Comparison of ENCODE assay signal across 10 mouse cellular contexts in the genomic region with DNA sequence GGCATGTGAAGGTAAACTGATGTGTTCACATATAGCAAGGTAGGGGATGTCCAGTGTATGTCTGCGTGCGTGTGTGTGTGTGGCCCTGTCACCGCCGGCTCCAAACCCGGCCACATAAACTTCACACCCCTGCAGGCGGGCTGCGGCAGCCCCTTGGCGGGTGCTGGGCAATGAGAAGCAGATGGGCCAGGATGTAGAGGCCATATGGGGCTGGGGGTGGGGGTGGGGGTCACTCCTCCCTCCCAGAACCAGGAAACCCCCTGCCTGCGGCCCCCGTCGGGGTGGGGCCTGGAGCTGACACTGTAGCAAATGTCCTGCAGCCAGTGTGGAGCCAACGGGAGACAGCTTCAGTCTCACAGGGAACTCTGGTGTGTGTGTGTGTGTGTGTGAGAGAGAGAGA. TPM values are rescaled to one million over a fixed set of nuclear protein-coding genes. Genes with fewer than 3 reads are reported as not detected.
A peak's percentile ranks its signal among the peaks of the same experiment; 100 is the strongest.
DNase-seq lines count a peak whose midpoint lies in the region; ATAC-seq and TF ChIP-seq lines count a peak whose summit lies in the region.
"Had no signal": no experiment of that assay in that cellular context is flagged by ENCODE, and none has a peak within 500 bp of the region (broad histone marks: within the 10 kb centered on the region; RNA-seq: fewer than 3 reads in every experiment).

No protein-coding gene starts in this region.

- peak overlapping the region; percentile 93; the same call in 1 of the 2 replicates for H3K27ac ChIP-seq in kidney, embryonic 15.5 days
- H3K27ac ChIP-seq in embryonic facial prominence, embryonic 10.5 days (replicated peaks): peak overlapping the region; percentile 86
- no peak overlapping the region for H3K27ac ChIP-seq in hindbrain, postnatal 0 days

- H3K4me2 ChIP-seq in kidney, embryonic 15.5 days: no peak overlapping the region
- H3K4me2 ChIP-seq in hindbrain, postnatal 0 days (ENCODE audit: low read depth, low read length): no peak overlapping the region

- TF ChIP-seq CTCF in hindbrain, postnatal 0 days (IDR thresholded peaks at IDR 0.05; ENCODE audit: low read depth): no peak

- H3K36me3 ChIP-seq in kidney, embryonic 15.5 days: no peaks in the 10 kb centered on the region
- no peaks in the 10 kb centered on the region for H3K36me3 ChIP-seq in embryonic facial prominence, embryonic 10.5 days (replicated peaks)
- no peaks in the 10 kb centered on the region for H3K36me3 ChIP-seq in hindbrain, postnatal 0 days (ENCODE audit: insufficient read depth, low read length)

- ATAC-seq in kidney, embryonic 15.5 days (replicated peaks; ENCODE audit: low FRiP score): 0 out of 2 replicates have a peak, but pooled peaks have one; percentile 34
- ATAC-seq in hindbrain, postnatal 0 days: peak; percentile 30; the same call in 1 of the 2 replicates
- ATAC-seq: inflammation-experienced regulatory T-cells, adult 6 months had no signal

- H3K9ac ChIP-seq in kidney, embryonic 15.5 days: no peak overlapping the region
- H3K9ac ChIP-seq in hindbrain, postnatal 0 days (replicated peaks; ENCODE audit: low read length): no peak overlapping the region

- DNase-seq in kidney, adult 18-20 months: no peak
- peak; percentile 47 for DNase-seq in ZHBTc4 (ENCODE audit: low read depth, low spot score)
- DNase-seq in embryonic facial prominence, embryonic 10.5 days (ENCODE audit: low spot score): peak; percentile 91
- DNase-seq in hindbrain, postnatal 0 days (ENCODE audit: low spot score): no peak
- no peak for DNase-seq in spleen, postnatal 4 days (ENCODE audit: low spot score in 2 of 2)
- DNase-seq in B cell, adult 2 months: no peak
- DNase-seq in urinary bladder, postnatal 4 days (ENCODE audit: low spot score in 2 of 2): no peak
- DNase-seq: cerebellum, adult 2 months had no signal

- WGBS in kidney, embryonic 15.5 days: 32% methylated on average over 12 of the region's 12 CpGs
- WGBS in embryonic facial prominence, embryonic 10.5 days: 24% methylated on average over 12 of the region's 12 CpGs
- WGBS in hindbrain, postnatal 0 days: 34% methylated on average over 12 of the region's 12 CpGs

- H3K27me3 ChIP-seq in kidney, embryonic 15.5 days: peaks cover 13% of the 10 kb centered on the region
- peaks cover 19% of the 10 kb centered on the region for H3K27me3 ChIP-seq in embryonic facial prominence, embryonic 10.5 days (replicated peaks; ENCODE audit: low read depth, poor library complexity, severe bottlenecking)
- H3K27me3 ChIP-seq in hindbrain, postnatal 0 days (ENCODE audit: insufficient read depth, low read length): 0 out of 2 replicates have a peak, but pooled peaks cover 4% of the 10 kb centered on the region

- H3K9me3 ChIP-seq in kidney, embryonic 15.5 days (replicated peaks): no peaks in the 10 kb centered on the region
- no peaks in the 10 kb centered on the region for H3K9me3 ChIP-seq in embryonic facial prominence, embryonic 10.5 days
- no peaks in the 10 kb centered on the region for H3K9me3 ChIP-seq in hindbrain, postnatal 0 days (ENCODE audit: low read length)

- peaks cover 65% of the 10 kb centered on the region for H3K4me1 ChIP-seq in kidney, embryonic 15.5 days
- peaks cover 81% of the 10 kb centered on the region for H3K4me1 ChIP-seq in embryonic facial prominence, embryonic 10.5 days
- H3K4me1 ChIP-seq in hindbrain, postnatal 0 days (ENCODE audit: insufficient read depth, low read length): 0 out of 2 replicates have a peak, but pooled peaks cover 6% of the 10 kb centered on the region

- H3K4me3 ChIP-seq in kidney, embryonic 15.5 days (replicated peaks): no peak overlapping the region
- peak overlapping the region; percentile 34; the same call in 1 of the 2 replicates for H3K4me3 ChIP-seq in embryonic facial prominence, embryonic 10.5 days
- no peak overlapping the region for H3K4me3 ChIP-seq in hindbrain, postnatal 0 days (ENCODE audit: low read length)

RNA-seq across cellular contexts. Expression of a gene that starts 25.7 kb away (rescaled TPM):
- polyA plus RNA-seq in kidney, embryonic 15.5 days (2015; fragmentation: Nextera tagmentation; extraction: Ambion mirVana): 34.3 and 37.7 TPM in 2 replicates
- 86.3 and 93.8 TPM in 2 replicates for polyA plus RNA-seq in embryonic facial prominence, embryonic 10.5 days (2016; fragmentation: Nextera tagmentation; extraction: Ambion mirVana)
- total RNA-seq in hindbrain, postnatal 0 days (2014; rRNA removed): 0.93 and 1.2 TPM in 2 replicates
- polyA plus RNA-seq in hindbrain, postnatal 0 days (2015; fragmentation: Nextera tagmentation; extraction: Ambion mirVana): 3.6 and 4.3 TPM in 2 replicates
- polyA plus RNA-seq: inflammation-experienced regulatory T-cells, adult 6 months had no signal

Comparison
In these comparisons a context has a peak if more than half of its experiments do, and no peak if none do; other contexts are left out.
1. DNase-seq: peak in ZHBTc4 (single experiment) and embryonic facial prominence, embryonic 10.5 days (single experiment); none in kidney, adult 18-20 months (single experiment), hindbrain, postnatal 0 days (single experiment), spleen, postnatal 4 days (0 of 2), B cell, adult 2 months (0 of 2) and urinary bladder, postnatal 4 days (0 of 2).